In genomic region chr2:105726657-105727056, GRCm38 (mm10) we compare ENCODE assay signal across 29 mouse cellular contexts. TPM values are rescaled to one million over a fixed set of nuclear protein-coding genes. Genes with fewer than 3 reads are reported as not detected.
A peak's percentile ranks its signal among the peaks of the same experiment; 100 is the strongest.
DNase-seq lines count a peak whose midpoint lies in the region; ATAC-seq and TF ChIP-seq lines count a peak whose summit lies in the region.
"Had no signal": no experiment of that assay in that cellular context is flagged by ENCODE, and none has a peak within 500 bp of the region (broad histone marks: within the 10 kb centered on the region; RNA-seq: fewer than 3 reads in every experiment).

No protein-coding gene starts in this region.

- H3K4me3 ChIP-seq in forebrain, embryonic 11.5 days (ENCODE audit: low read depth, low read length): no peak overlapping the region
- no peak overlapping the region for H3K4me3 ChIP-seq in forebrain, embryonic 16.5 days (replicated peaks; ENCODE audit: low read length)
- H3K4me3 ChIP-seq in kidney, postnatal 0 days (replicated peaks; ENCODE audit: low read depth, low read length): no peak overlapping the region
- no peak overlapping the region for H3K4me3 ChIP-seq in kidney, adult 2 months (ENCODE audit: insufficient read depth, low read depth, low read length)
- no peak overlapping the region for H3K4me3 ChIP-seq in neural tube, embryonic 14.5 days (ENCODE audit: low read depth, low read length)
- H3K4me3 ChIP-seq in neural tube, embryonic 15.5 days (replicated peaks): no peak overlapping the region
- H3K4me3 ChIP-seq: forebrain, embryonic 10.5 days; heart, adult 2 months; heart, embryonic 10.5 days; heart, embryonic 13.5 days had no signal

- TF ChIP-seq POLR2A in kidney, adult 2 months (IDR thresholded peaks at IDR 0.05; ENCODE audit: low read depth, low read length): no peak

- H3K9ac ChIP-seq in forebrain, embryonic 11.5 days (ENCODE audit: low read length): no peak overlapping the region
- H3K9ac ChIP-seq in forebrain, embryonic 16.5 days (replicated peaks; ENCODE audit: low read depth, low read length): no peak overlapping the region
- H3K9ac ChIP-seq in kidney, postnatal 0 days (ENCODE audit: low read depth, low read length): no peak overlapping the region
- no peak overlapping the region for H3K9ac ChIP-seq in neural tube, embryonic 14.5 days (replicated peaks; ENCODE audit: low read depth, low read length)
- H3K9ac ChIP-seq in neural tube, embryonic 15.5 days (replicated peaks): no peak overlapping the region
- H3K9ac ChIP-seq: heart, embryonic 13.5 days; hindbrain, embryonic 14.5 days had no signal

- no peak for DNase-seq in forebrain, embryonic 11.5 days (ENCODE audit: low spot score)
- DNase-seq in kidney, postnatal 0 days (ENCODE audit: low spot score): peak; percentile 4
- no peak for DNase-seq in kidney, adult 2 months
- DNase-seq: adrenal gland, postnatal 10 days; adrenal gland, postnatal 36 days; B cell, adult 2 months; cerebellum, adult 11 months; cerebellum, adult 2 months; cerebellum, adult 9-11 months; cerebellum, postnatal 25 days; gastrocnemius, postnatal 10 days; gastrocnemius, postnatal 36 days; heart, adult 2 months; heart, postnatal 14 days; heart, postnatal 4 days had no signal

- H3K27ac ChIP-seq in forebrain, embryonic 11.5 days (ENCODE audit: low read depth, low read length): no peak overlapping the region
- no peak overlapping the region for H3K27ac ChIP-seq in forebrain, embryonic 16.5 days (ENCODE audit: low read length)
- no peak overlapping the region for H3K27ac ChIP-seq in kidney, postnatal 0 days
- H3K27ac ChIP-seq in kidney, adult 2 months (ENCODE audit: insufficient read depth, low read depth, low read length): no peak overlapping the region
- no peak overlapping the region for H3K27ac ChIP-seq in neural tube, embryonic 14.5 days (ENCODE audit: low read depth, low read length)
- no peak overlapping the region for H3K27ac ChIP-seq in neural tube, embryonic 15.5 days (replicated peaks)
- H3K27ac ChIP-seq: forebrain, embryonic 10.5 days; heart, adult 2 months; heart, embryonic 10.5 days; heart, embryonic 13.5 days; hindbrain, embryonic 14.5 days; hindbrain, postnatal 0 days had no signal

- H3K4me2 ChIP-seq in forebrain, embryonic 11.5 days (ENCODE audit: low read depth, low read length, severe bottlenecking): no peak overlapping the region
- no peak overlapping the region for H3K4me2 ChIP-seq in forebrain, embryonic 16.5 days (ENCODE audit: low read length)
- H3K4me2 ChIP-seq in kidney, postnatal 0 days (ENCODE audit: low read length): no peak overlapping the region
- no peak overlapping the region for H3K4me2 ChIP-seq in neural tube, embryonic 14.5 days (ENCODE audit: low read depth, low read length)
- no peak overlapping the region for H3K4me2 ChIP-seq in neural tube, embryonic 15.5 days
- H3K4me2 ChIP-seq: heart, embryonic 13.5 days; hindbrain, embryonic 14.5 days had no signal

- H3K27me3 ChIP-seq in forebrain, embryonic 11.5 days (ENCODE audit: control insufficient read depth, insufficient read depth, low read length): peaks cover 2% of the 10 kb centered on the region; the same call in 1 of the 2 replicates
- H3K27me3 ChIP-seq in forebrain, embryonic 16.5 days (replicated peaks; ENCODE audit: control insufficient read depth, insufficient read depth, low read length): peaks cover 7% of the 10 kb centered on the region; the same call in 1 of the 2 replicates
- H3K27me3 ChIP-seq in kidney, postnatal 0 days (ENCODE audit: insufficient read depth, low read length): no peaks in the 10 kb centered on the region
- no peaks in the 10 kb centered on the region for H3K27me3 ChIP-seq in kidney, adult 2 months (replicated peaks; ENCODE audit: control insufficient read depth, insufficient read depth, low read length)
- H3K27me3 ChIP-seq in neural tube, embryonic 14.5 days (ENCODE audit: control insufficient read depth, insufficient read depth, low read length): no peaks in the 10 kb centered on the region
- no peaks in the 10 kb centered on the region for H3K27me3 ChIP-seq in neural tube, embryonic 15.5 days (replicated peaks)
- H3K27me3 ChIP-seq: CH12.LX, Patski had no signal

- 0 out of 2 replicates have a peak, but pooled peaks have one; percentile 36 for ATAC-seq in forebrain, embryonic 11.5 days (replicated peaks; ENCODE audit: low FRiP score)
- ATAC-seq in forebrain, embryonic 16.5 days: no peak
- no peak for ATAC-seq in kidney, postnatal 0 days (replicated peaks; ENCODE audit: low FRiP score, low read depth)
- peak; percentile 49; the same call in 1 of the 2 replicates for ATAC-seq in neural tube, embryonic 14.5 days (ENCODE audit: low read depth)
- no peak for ATAC-seq in neural tube, embryonic 15.5 days (ENCODE audit: low FRiP score)
- ATAC-seq: hindbrain, postnatal 0 days; inflammation-experienced regulatory T-cells, adult 6 months; intestine, embryonic 16.5 days; Patski had no signal

- H3K4me1 ChIP-seq in forebrain, embryonic 11.5 days (replicated peaks; ENCODE audit: control insufficient read depth, insufficient read depth, low read length): no peaks in the 10 kb centered on the region
- H3K4me1 ChIP-seq in forebrain, embryonic 16.5 days (replicated peaks; ENCODE audit: control insufficient read depth, insufficient read depth, low read length): no peaks in the 10 kb centered on the region
- no peaks in the 10 kb centered on the region for H3K4me1 ChIP-seq in kidney, postnatal 0 days (replicated peaks; ENCODE audit: insufficient read depth, low read length)
- no peaks in the 10 kb centered on the region for H3K4me1 ChIP-seq in kidney, adult 2 months (ENCODE audit: control insufficient read depth, insufficient read depth, low read length)
- no peaks in the 10 kb centered on the region for H3K4me1 ChIP-seq in neural tube, embryonic 14.5 days (ENCODE audit: control insufficient read depth, insufficient read depth, low read length)
- H3K4me1 ChIP-seq in neural tube, embryonic 15.5 days: no peaks in the 10 kb centered on the region
- H3K4me1 ChIP-seq: heart, embryonic 10.5 days had no signal

- no peak for TF ChIP-seq CTCF in kidney, postnatal 0 days (IDR thresholded peaks at IDR 0.05; ENCODE audit: low read depth)
- no peak for TF ChIP-seq CTCF in kidney, adult 2 months (conservative IDR thresholded peaks at IDR 0.05; ENCODE audit: insufficient read depth, insufficient read length, low read depth, low read length)

- H3K36me3 ChIP-seq in forebrain, embryonic 11.5 days (ENCODE audit: control insufficient read depth, insufficient read depth, low read length): no peaks in the 10 kb centered on the region
- H3K36me3 ChIP-seq in forebrain, embryonic 16.5 days (ENCODE audit: control insufficient read depth, insufficient read depth): no peaks in the 10 kb centered on the region; the same call in 1 of the 2 replicates
- no peaks in the 10 kb centered on the region for H3K36me3 ChIP-seq in kidney, postnatal 0 days (ENCODE audit: insufficient read depth, low read length)
- H3K36me3 ChIP-seq in kidney, adult 2 months (ENCODE audit: control insufficient read depth, insufficient read depth, low read length): no peaks in the 10 kb centered on the region
- no peaks in the 10 kb centered on the region for H3K36me3 ChIP-seq in neural tube, embryonic 14.5 days (ENCODE audit: control insufficient read depth, insufficient read depth, low read length)
- no peaks in the 10 kb centered on the region for H3K36me3 ChIP-seq in neural tube, embryonic 15.5 days
- H3K36me3 ChIP-seq: forebrain, embryonic 10.5 days; heart, embryonic 10.5 days; heart, embryonic 13.5 days had no signal

- 53% methylated on average over 9 of the region's 9 CpGs for WGBS in forebrain, embryonic 11.5 days
- 45% methylated on average over 9 of the region's 9 CpGs for WGBS in forebrain, embryonic 16.5 days
- WGBS in kidney, postnatal 0 days: 63% methylated on average over 9 of the region's 9 CpGs
- 80% methylated on average over 9 of the region's 9 CpGs for WGBS in kidney, adult 2 months
- 73% methylated on average over 9 of the region's 9 CpGs for WGBS in neural tube, embryonic 14.5 days
- 79% methylated on average over 9 of the region's 9 CpGs for WGBS in neural tube, embryonic 15.5 days

- no peaks in the 10 kb centered on the region for H3K9me3 ChIP-seq in forebrain, embryonic 11.5 days (ENCODE audit: control insufficient read depth, low read length)
- no peaks in the 10 kb centered on the region for H3K9me3 ChIP-seq in forebrain, embryonic 16.5 days (ENCODE audit: control insufficient read depth, low read length)
- H3K9me3 ChIP-seq in kidney, postnatal 0 days (replicated peaks; ENCODE audit: low read length): no peaks in the 10 kb centered on the region
- no peaks in the 10 kb centered on the region for H3K9me3 ChIP-seq in neural tube, embryonic 14.5 days (ENCODE audit: control insufficient read depth, low read length)
- H3K9me3 ChIP-seq in neural tube, embryonic 15.5 days (replicated peaks): no peaks in the 10 kb centered on the region
- H3K9me3 ChIP-seq: forebrain, embryonic 10.5 days; G1E; heart, embryonic 10.5 days; heart, embryonic 13.5 days had no signal

RNA-seq across cellular contexts. Expression of gene Pax6, which starts 58.0 kb away (rescaled TPM):
- 97.2 and 103 TPM in 2 replicates for polyA plus RNA-seq in forebrain, embryonic 11.5 days (2014; fragmentation: Nextera tagmentation; extraction: Ambion mirVana)
- 39.9 and 42.2 TPM in 2 replicates for polyA plus RNA-seq in forebrain, embryonic 16.5 days (2015; fragmentation: Nextera tagmentation; extraction: Ambion mirVana)
- polyA plus RNA-seq in kidney, postnatal 0 days (2015; fragmentation: Nextera tagmentation; extraction: Ambion mirVana): 0.38 TPM in 1 of 2 replicates, not detected in the other
- not detected in 2 replicates for polyA plus RNA-seq in kidney, adult 2 months (2012; rRNA removed)
- polyA plus RNA-seq in neural tube, embryonic 14.5 days (2014; fragmentation: Nextera tagmentation; extraction: Ambion mirVana): 13.3 and 13.5 TPM in 2 replicates
- polyA plus RNA-seq in neural tube, embryonic 15.5 days (2015; fragmentation: Nextera tagmentation; extraction: Ambion mirVana): 9.4 and 11.4 TPM in 2 replicates
- polyA plus RNA-seq: heart, adult 2 months; heart, embryonic 16.5 days; Patski had no signal

Comparison
In these comparisons a context has a peak if more than half of its experiments do, and no peak if none do; other contexts are left out.
1. ATAC-seq: peak in forebrain, embryonic 11.5 days (single experiment) and neural tube, embryonic 14.5 days (single experiment); none in forebrain, embryonic 16.5 days (single experiment), kidney, postnatal 0 days (single experiment) and neural tube, embryonic 15.5 days (single experiment).